Mouse (Mus musculus) bone marrow, adult 2 months (tissue): ENCODE results near the gene Slco1b2. TPM values are rescaled to one million over a fixed set of nuclear protein-coding genes. Genes with fewer than 3 reads are reported as not detected.

Experiments used
- H3K27ac ChIP-seq: fragments of 200-500 bp; 2 replicates; pipeline ENCODE4 v1.5.1; 2012; ENCODE audit warnings: low read depth, mild to moderate bottlenecking, control low read depth, inconsistent platforms, low read length; ENCODE audit not compliant: control insufficient read depth, poor library complexity, insufficient read depth
- H3K4me1 ChIP-seq: fragments of 200-500 bp; 2 replicates; pipeline ENCODE4 v1.6.1; 2011; ENCODE audit warnings: low read length; ENCODE audit not compliant: control insufficient read depth, insufficient read depth
- H3K4me3 ChIP-seq: fragments of 200-500 bp; replicated peaks from 2 replicates; pipeline ENCODE3; 2011; ENCODE audit warnings: mild to moderate bottlenecking, low read depth, low read length, control low read depth; ENCODE audit not compliant: control insufficient read depth
- CTCF ChIP-seq: fragments of 200-500 bp; IDR thresholded peaks from 2 replicates; pipeline ENCODE4 v1.5.1; 2011; ENCODE audit warnings: low read length, control low read depth; ENCODE audit not compliant: control insufficient read depth, insufficient read depth
- POLR2A ChIP-seq: fragments of 200-500 bp; IDR thresholded peaks from 2 replicates; pipeline ENCODE4 v1.6.1; 2011; ENCODE audit warnings: low read depth, mild to moderate bottlenecking, control low read depth, low read length, borderline replicate concordance; ENCODE audit not compliant: control insufficient read depth
- WGBS: fragments of 180-500 bp; shearing (Covaris S2); methylation state at CpG from one replicate; pipeline ENCODE4 v1.1.7; 2018; 5-methylcytosine and 5-hydroxymethylcytosine counted together
- polyA plus RNA-seq: library from polyadenylated mRNA; stranded (reverse); fragments of >200 nt; gene quantifications from 2 replicates; pipeline ENCODE4 v1.2.4, GENCODE M21; 2011; ENCODE audit warnings: low replicate concordance; ENCODE audit not compliant: missing spikeins, insufficient read depth, insufficient read length

The Slco1b2 gene
- polyA plus RNA-seq, 1 experiment, result 2.4 TPM

DNA sequence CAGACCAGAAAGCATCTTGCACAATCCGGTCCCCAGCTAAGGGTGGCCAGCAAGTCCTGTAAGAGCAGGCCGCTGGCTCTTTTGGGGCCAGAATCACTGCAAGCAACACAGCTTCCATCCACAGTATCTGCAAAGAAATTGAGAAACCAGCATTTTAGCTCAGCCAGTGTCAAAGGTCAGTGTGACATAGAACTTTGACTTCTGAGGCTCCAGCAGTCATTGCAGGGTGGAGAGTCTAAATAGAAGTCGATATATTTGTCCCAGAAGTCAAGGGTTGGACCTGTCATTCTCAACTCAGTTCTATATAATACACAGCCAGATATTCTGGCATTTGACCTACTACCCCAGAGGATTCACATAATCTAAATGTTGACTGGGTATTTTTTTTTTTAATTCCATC lies 14.0 kb upstream of the Slco1b2 start:
- Histone ChIP-seq H3K4me3 (no peak overlapping the region), H3K27ac (no peak overlapping the region), H3K4me1 (no peaks in the 10 kb centered on the region)
- WGBS, result 80% methylated on average over 3 of the region's 3 CpGs
- TF ChIP-seq CTCF (no peak), POLR2A (no peak)

DNA sequence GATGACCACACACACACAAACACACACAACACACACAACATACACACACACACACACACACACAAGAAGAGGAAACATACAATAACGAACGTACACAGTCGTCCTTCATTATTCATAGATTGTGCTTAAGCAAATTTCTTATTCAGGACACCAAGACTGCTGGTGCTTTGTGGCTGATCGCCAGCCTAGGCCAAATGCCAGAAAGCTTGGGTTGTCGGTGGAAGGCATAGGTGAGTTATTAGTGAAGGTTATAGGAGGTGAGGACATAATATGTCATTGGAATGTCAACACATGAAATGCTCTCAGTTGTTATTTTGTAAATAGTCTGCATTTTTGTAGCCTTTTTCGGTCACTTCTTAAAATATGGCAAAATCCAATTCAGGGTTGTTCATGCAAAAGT lies 3.6 kb downstream of the Slco1b2 start:
- no peak for TF ChIP-seq CTCF
- no peak for TF ChIP-seq POLR2A
- Histone ChIP-seq H3K27ac (no peak overlapping the region), H3K4me1 (no peaks in the 10 kb centered on the region), H3K4me3 (no peak overlapping the region)
- 83% methylated on average over 6 of the region's 6 CpGs for WGBS

DNA sequence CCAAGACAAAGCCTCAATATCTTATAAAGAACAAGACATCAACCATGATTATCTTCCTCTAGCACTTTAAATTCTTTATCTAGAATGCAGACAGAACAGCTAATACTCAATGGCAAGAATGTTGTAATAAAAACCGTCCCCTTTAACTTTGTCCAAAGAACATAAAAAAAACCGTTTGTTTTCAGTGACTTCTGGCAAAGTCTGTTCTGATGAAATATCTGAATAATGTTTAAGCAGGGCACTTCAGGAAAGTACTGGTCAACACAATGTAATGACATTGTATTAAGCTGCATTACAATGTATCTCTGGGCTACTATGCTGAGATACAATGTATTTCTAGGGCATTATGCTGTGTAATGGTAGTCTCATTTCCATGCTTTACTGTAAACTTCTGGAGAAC lies 5.9 kb downstream of the Slco1b2 start:
- H3K4me3 ChIP-seq, result no peak overlapping the region
- WGBS, result 58% methylated on average over 2 of the region's 2 CpGs
- H3K27ac ChIP-seq, result no peak overlapping the region
- H3K4me1 ChIP-seq, result no peaks in the 10 kb centered on the region
- TF ChIP-seq CTCF (no peak), POLR2A (no peak)

DNA sequence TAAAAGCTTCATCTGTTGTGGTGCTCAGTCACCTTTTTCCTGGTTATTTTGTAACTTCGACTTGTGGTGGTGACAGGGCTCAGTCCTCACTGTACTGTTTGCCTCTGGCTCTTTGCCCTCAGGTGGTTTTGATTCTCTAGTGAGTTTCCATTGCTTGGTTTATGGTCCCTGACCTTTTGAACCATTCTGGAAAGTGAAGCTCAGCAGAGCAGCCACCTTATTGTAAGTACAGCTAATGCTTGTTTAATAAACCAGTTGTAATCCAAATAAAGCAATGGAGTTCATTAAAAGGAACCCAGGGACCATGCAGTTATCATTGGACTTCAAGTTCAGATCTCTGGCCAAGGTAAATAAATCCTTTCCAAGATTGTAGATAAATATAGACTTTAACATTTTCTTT lies 11.3 kb downstream of the Slco1b2 start:
- no peak for TF ChIP-seq POLR2A
- TF ChIP-seq CTCF, result no peak
- WGBS, result 41% methylated on average over 1 of the region's 1 CpGs
- Histone ChIP-seq H3K4me3 (no peak overlapping the region), H3K4me1 (no peaks in the 10 kb centered on the region), H3K27ac (no peak overlapping the region)

DNA sequence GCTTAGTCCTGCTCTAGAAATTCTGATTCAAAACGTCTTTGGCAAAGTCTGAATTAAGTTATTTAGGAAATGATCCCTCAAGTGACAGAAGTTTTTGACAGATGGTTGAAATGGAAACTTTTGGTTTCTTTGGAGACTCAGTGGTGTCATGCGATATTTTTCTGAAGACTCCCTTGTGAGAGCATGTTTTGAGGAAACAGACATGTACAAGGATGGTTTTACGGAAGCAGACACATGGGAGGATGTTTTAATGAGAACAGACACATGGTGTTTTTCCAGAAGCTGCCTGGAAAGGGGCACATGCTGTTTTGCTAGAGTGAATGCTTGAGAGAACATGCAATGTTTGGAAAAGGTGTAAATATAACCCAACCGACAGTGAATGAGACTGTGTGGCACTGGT lies 57.7 kb downstream of the Slco1b2 start:
- Histone ChIP-seq H3K27ac (no peak overlapping the region), H3K4me3 (no peak overlapping the region), H3K4me1 (no peaks in the 10 kb centered on the region)
- 66% methylated on average over 4 of the region's 4 CpGs for WGBS
- TF ChIP-seq CTCF (no peak), POLR2A (no peak)

DNA sequence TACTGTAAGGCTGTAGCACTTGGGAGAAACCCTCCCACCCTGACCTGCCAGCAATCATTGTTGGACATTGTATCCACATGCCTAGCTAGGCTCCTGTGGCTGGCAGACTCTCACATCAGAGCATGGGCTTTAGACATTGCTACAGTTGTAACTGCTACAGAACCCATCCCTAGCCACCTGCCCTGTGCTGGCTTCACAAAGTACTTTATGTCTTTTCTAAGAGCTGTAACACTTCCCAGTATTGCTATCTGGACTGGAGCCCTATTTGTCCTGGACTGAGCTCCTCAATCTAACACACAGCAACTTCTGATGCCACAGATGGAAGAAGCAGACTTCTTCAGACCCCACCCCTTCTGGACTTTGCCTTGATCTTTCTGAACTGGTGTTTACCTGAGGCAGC lies 61.9 kb downstream of the Slco1b2 start:
- Histone ChIP-seq H3K4me3 (no peak overlapping the region), H3K4me1 (no peaks in the 10 kb centered on the region)

More for the DNA sequence above, 61.9 kb downstream of the Slco1b2 start:
- no peak for TF ChIP-seq POLR2A
- no peak for TF ChIP-seq CTCF
- H3K27ac ChIP-seq, result no peak overlapping the region

Other genes with a start within 250 kb of the Slco1b2 start
- gene Slco1c1, start 105.2 kb upstream of the Slco1b2 start, polyA plus RNA-seq, result not detected in 2 replicates
- gene Gm5724, start 144.3 kb downstream of the Slco1b2 start, polyA plus RNA-seq, result not detected in 2 replicates
- not detected in 2 replicates for gene Slco1a4, start 226.7 kb downstream of the Slco1b2 start, polyA plus RNA-seq